Mouse (Mus musculus) thymus, adult 2 months (tissue): ENCODE measurements around the gene Tatdn2.

ENCODE experiments used
- CTCF ChIP-seq: fragments of 200-500 bp; IDR thresholded peaks from 2 replicates; pipeline ENCODE4 v1.5.1; 2012; ENCODE audit warnings: mild to moderate bottlenecking, control low read depth, low read length, moderate library complexity, borderline replicate concordance; ENCODE audit not compliant: control insufficient read depth, poor library complexity, insufficient read depth; ENCODE audit errors: extremely low read depth
- POLR2A ChIP-seq: fragments of 200-500 bp; IDR thresholded peaks from 2 replicates; pipeline ENCODE4 v1.6.1; 2012; ENCODE audit warnings: mild to moderate bottlenecking, low read length, control low read depth, moderate library complexity; ENCODE audit not compliant: control insufficient read depth, poor library complexity, insufficient read depth; ENCODE audit errors: extremely low read depth

DNA sequence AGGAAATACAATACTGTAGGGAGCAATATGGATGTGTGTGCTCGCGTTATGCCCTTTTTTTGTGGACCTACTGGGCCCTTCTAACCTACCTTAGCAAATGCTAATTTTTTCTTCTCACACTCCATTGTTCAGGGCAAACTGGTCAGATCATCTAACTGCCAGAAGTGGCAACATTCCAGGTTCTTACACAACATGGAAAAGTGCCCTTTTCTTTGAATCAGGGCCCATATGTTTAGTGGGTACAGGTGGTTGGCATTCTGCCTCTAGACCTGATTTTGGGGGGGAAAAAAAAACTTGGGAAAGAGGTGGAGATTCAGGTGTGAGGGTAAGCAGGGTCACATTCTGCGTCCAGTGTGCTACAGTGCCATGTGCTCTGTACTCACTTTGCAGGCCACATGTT lies 20.7 kb downstream of the Tatdn2 start:
- TF ChIP-seq CTCF (no peak), POLR2A (no peak)
